Mouse (Mus musculus) cerebellum, postnatal 36 days (tissue): ENCODE results near the gene Msh3.

ENCODE experiments used
- DNase-seq, 2 experiments: peaks; one replicate each; pipeline ENCODE4 v3.0.0; 2021 to 2022; ENCODE audit warnings: mixed read lengths in 2 of 2

Msh3 gene

GRCm38 (mm10) chr13:92328000-92328399 is 26.8 kb downstream of the Msh3 start:
- no peak for DNase-seq

GRCm38 (mm10) chr13:92326030-92326429 is 28.8 kb downstream of the Msh3 start:
- no peak for DNase-seq

GRCm38 (mm10) chr13:92320770-92321169 is 34.0 kb downstream of the Msh3 start:
- DNase-seq, result no peak

GRCm38 (mm10) chr13:92314613-92315012 is 40.2 kb downstream of the Msh3 start:
- DNase-seq, result no peak

GRCm38 (mm10) chr13:92305680-92306079 is 49.1 kb downstream of the Msh3 start, which contains the start of gene Gm20379:
Gene Gm20379 (plus strand): TSS chr13:92305980.
- DNase-seq, result no peak

- DNase-seq, result no peak
These were observed 50.5 kb downstream of the Msh3 start for GRCm38 (mm10) chr13:92304291-92304690.

GRCm38 (mm10) chr13:92303062-92303948 is 51.5 kb downstream of the Msh3 start:
- DNase-seq, result no peak

- DNase-seq, result no peak
These were observed 52.3 kb downstream of the Msh3 start for GRCm38 (mm10) chr13:92302466-92302865.

GRCm38 (mm10) chr13:92301754-92302153 is 53.0 kb downstream of the Msh3 start:
- DNase-seq, result no peak

- DNase-seq, result no peak
These were observed 55.3 kb downstream of the Msh3 start for GRCm38 (mm10) chr13:92299522-92299921.

GRCm38 (mm10) chr13:92297021-92297420 is 57.8 kb downstream of the Msh3 start:
- DNase-seq, result no peak

GRCm38 (mm10) chr13:92296490-92296889 is 58.3 kb downstream of the Msh3 start:
- no peak for DNase-seq

- DNase-seq, result no peak
These were observed 60.9 kb downstream of the Msh3 start for GRCm38 (mm10) chr13:92293883-92294282.

GRCm38 (mm10) chr13:92291605-92292004 is 63.2 kb downstream of the Msh3 start:
- DNase-seq, result no peak

GRCm38 (mm10) chr13:92277027-92277426 is 77.8 kb downstream of the Msh3 start:
- DNase-seq, result no peak

- DNase-seq, result no peak
These were observed 79.5 kb downstream of the Msh3 start for GRCm38 (mm10) chr13:92275292-92275691.

- DNase-seq, result peak in 1 of 2 experiments; percentile 19
These were observed 80.3 kb downstream of the Msh3 start for GRCm38 (mm10) chr13:92274274-92275198.

GRCm38 (mm10) chr13:92267076-92267475 is 87.7 kb downstream of the Msh3 start:
- no peak for DNase-seq

- no peak for DNase-seq
These were observed 91.2 kb downstream of the Msh3 start for GRCm38 (mm10) chr13:92263566-92263965.

- no peak for DNase-seq
These were observed 93.5 kb downstream of the Msh3 start for GRCm38 (mm10) chr13:92261329-92261728.

- DNase-seq, result no peak
These were observed 99.3 kb downstream of the Msh3 start for GRCm38 (mm10) chr13:92255480-92255879.

GRCm38 (mm10) chr13:92253850-92254249 is 101.0 kb downstream of the Msh3 start:
- no peak for DNase-seq

GRCm38 (mm10) chr13:92252331-92252730 is 102.5 kb downstream of the Msh3 start:
- no peak for DNase-seq
